Mouse (Mus musculus) myocyte (in vitro differentiated cells): Measurements from ENCODE around the gene Sfxn2. TPM values are rescaled to one million over a fixed set of nuclear protein-coding genes. Genes with fewer than 3 reads are reported as not detected.

ENCODE experiments used
- H3K27me3 ChIP-seq: one replicate; pipeline ENCODE4 v1.6.1; 2011; ENCODE audit not compliant: control insufficient read depth, insufficient read depth, insufficient read length
- H3K36me3 ChIP-seq: one replicate; pipeline ENCODE4 v1.6.1; 2011; ENCODE audit not compliant: control insufficient read depth, insufficient read depth
- H3K4me2 ChIP-seq: one replicate; pipeline ENCODE4 v1.6.1; 2011; ENCODE audit warnings: low read depth, control low read depth
- H3K4me3 ChIP-seq: one replicate; pipeline ENCODE4 v1.5.1; 2011; ENCODE audit warnings: mild to moderate bottlenecking, control low read depth, moderate library complexity
- H3K79me2 ChIP-seq: one replicate; pipeline ENCODE4 v1.6.1; 2011; ENCODE audit not compliant: control insufficient read depth, insufficient read depth
- H3ac ChIP-seq: one replicate; pipeline ENCODE4 v1.6.1; 2011; ENCODE audit not compliant: control insufficient read depth, insufficient read length
- CEBPB ChIP-seq: IDR thresholded peaks from 2 replicates; pipeline ENCODE4 v1.6.1; 2011; ENCODE audit warnings: mild to moderate bottlenecking, moderate library complexity; ENCODE audit not compliant: poor library complexity, insufficient read depth, severe bottlenecking
- E2F4 ChIP-seq: IDR thresholded peaks from one replicate; pipeline ENCODE4 v1.6.1; 2011; ENCODE audit warnings: mild to moderate bottlenecking, control low read depth, moderate library complexity; ENCODE audit not compliant: insufficient read depth
- MAX ChIP-seq: IDR thresholded peaks from one replicate; pipeline ENCODE4 v1.6.1; 2011; ENCODE audit warnings: low read depth, mild to moderate bottlenecking, control low read depth
- MYOD1 ChIP-seq, 3 experiments: IDR thresholded peaks; one replicate each; pipeline ENCODE4 v1.6.1; 2011; ENCODE audit warnings: control low read depth in 2 of 3, low read depth in 2 of 3, mild to moderate bottlenecking in 2 of 3, moderate library complexity in 1 of 3; ENCODE audit not compliant: insufficient read length in 2 of 3, control insufficient read depth in 1 of 3
- MYOG ChIP-seq, 3 experiments: IDR thresholded peaks; one replicate each; pipeline ENCODE4 v1.6.1; 2011; ENCODE audit warnings: control low read depth in 2 of 3, low read depth in 2 of 3, mild to moderate bottlenecking in 2 of 3; ENCODE audit not compliant: insufficient read length in 2 of 3, control insufficient read depth in 1 of 3, insufficient read depth in 1 of 3
- POLR2A ChIP-seq: IDR thresholded peaks from one replicate; pipeline ENCODE4 v1.6.1; 2011; ENCODE audit warnings: low read depth, mild to moderate bottlenecking, control low read depth, moderate library complexity; ENCODE audit not compliant: insufficient read length
- POLR2AphosphoS2 ChIP-seq: IDR thresholded peaks from one replicate; pipeline ENCODE4 v1.6.1; 2011; ENCODE audit warnings: low read depth, control low read depth; ENCODE audit not compliant: insufficient read length
- REST ChIP-seq: IDR thresholded peaks from one replicate; pipeline ENCODE4 v1.6.1; 2011; ENCODE audit warnings: mild to moderate bottlenecking, control low read depth, moderate library complexity; ENCODE audit not compliant: insufficient read depth, insufficient read length
- SRF ChIP-seq: IDR thresholded peaks from one replicate; pipeline ENCODE4 v1.6.1; 2011; ENCODE audit warnings: low read depth; ENCODE audit not compliant: control insufficient read depth, insufficient read length
- TCF12 ChIP-seq: IDR thresholded peaks from one replicate; pipeline ENCODE4 v1.6.1; 2011; ENCODE audit warnings: mild to moderate bottlenecking, control low read depth; ENCODE audit not compliant: poor library complexity, insufficient read depth, severe bottlenecking
- TCF3 ChIP-seq: IDR thresholded peaks from one replicate; pipeline ENCODE4 v1.6.1; 2011; ENCODE audit warnings: low read depth, control low read depth; ENCODE audit not compliant: insufficient read length
- USF1 ChIP-seq: IDR thresholded peaks from one replicate; pipeline ENCODE4 v1.6.1; 2011; ENCODE audit warnings: low read depth, mild to moderate bottlenecking, control low read depth, moderate library complexity
- polyA plus RNA-seq: library from polyadenylated mRNA; unstranded; fragments of >200 nt; fragmentation: generic; extraction: Trizol; gene quantifications from one replicate; pipeline ENCODE4 v1.2.1, GENCODE M21; 2012; ENCODE audit warnings: missing spikeins

The Sfxn2 gene
- polyA plus RNA-seq, 1 experiment = 0.62 TPM

- peaks cover 25% of the 10 kb centered on the region for H3K79me2 ChIP-seq
- H3K36me3 ChIP-seq = peaks cover 5% of the 10 kb centered on the region
- no peaks in the 10 kb centered on the region for H3K27me3 ChIP-seq
- no peak overlapping the region for H3ac ChIP-seq
- no peak overlapping the region for H3K4me3 ChIP-seq
- no peak for TF ChIP-seq MYOD1 (IDR thresholded peaks at IDR 0.05; ENCODE audit: control insufficient read depth in 1 of 3, insufficient read length in 2 of 3, low read depth in 2 of 3)
- H3K4me2 ChIP-seq = peak overlapping the region; percentile 65
Observed at GRCm38 (mm10) chr19:46621236-46622183, 48.3 kb downstream of the Sfxn2 start.

GRCm38 (mm10) chr19:46622659-46623193 lies 49.6 kb downstream of the Sfxn2 start:
- H3K4me3 ChIP-seq = no peak overlapping the region
- H3K79me2 ChIP-seq = peaks cover 21% of the 10 kb centered on the region
- H3K27me3 ChIP-seq = no peaks in the 10 kb centered on the region
- no peak for TF ChIP-seq CEBPB
- no peak for TF ChIP-seq TCF3
- H3K36me3 ChIP-seq = peaks cover 5% of the 10 kb centered on the region
- no peak overlapping the region for H3ac ChIP-seq
- peak overlapping the region; percentile 52 for H3K4me2 ChIP-seq

GRCm38 (mm10) chr19:46623194-46623667 lies 50.1 kb downstream of the Sfxn2 start:
- peak overlapping the region; percentile 4 for H3K4me3 ChIP-seq
- H3K27me3 ChIP-seq = no peaks in the 10 kb centered on the region
- peaks cover 21% of the 10 kb centered on the region for H3K79me2 ChIP-seq
- no peak overlapping the region for H3ac ChIP-seq
- peaks cover 5% of the 10 kb centered on the region for H3K36me3 ChIP-seq
- peak in 1 of 3 experiments; percentile 48 for TF ChIP-seq MYOD1 (IDR thresholded peaks at IDR 0.05; ENCODE audit: control insufficient read depth in 1 of 3, insufficient read length in 2 of 3, low read depth in 2 of 3)
- no peak for TF ChIP-seq SRF
- H3K4me2 ChIP-seq = peak overlapping the region; percentile 52

GRCm38 (mm10) chr19:46623790-46624772 lies 50.9 kb downstream of the Sfxn2 start:
- Histone ChIP-seq H3K27me3 (no peaks in the 10 kb centered on the region), H3K36me3 (peaks cover 5% of the 10 kb centered on the region), H3K4me3 (peak overlapping the region; percentile 4), H3ac (no peak overlapping the region), H3K4me2 (peak overlapping the region; percentile 40), H3K79me2 (peaks cover 21% of the 10 kb centered on the region)
- TF ChIP-seq MYOG (IDR thresholded peaks at IDR 0.05; ENCODE audit: control insufficient read depth in 1 of 3, insufficient read depth in 1 of 3, insufficient read length in 2 of 3, low read depth in 2 of 3) (peak in 1 of 3 experiments; percentile 14), POLR2AphosphoS2 (no peak), MAX (no peak), POLR2A (no peak), TCF3 (no peak), USF1 (no peak), E2F4 (no peak), CEBPB (no peak), MYOD1 (IDR thresholded peaks at IDR 0.05; ENCODE audit: control insufficient read depth in 1 of 3, insufficient read length in 2 of 3, low read depth in 2 of 3) (peak in 1 of 3 experiments; percentile 1), TCF12 (no peak)

- H3ac ChIP-seq = no peak overlapping the region
- no peak overlapping the region for H3K4me2 ChIP-seq
- TF ChIP-seq REST (no peak), CEBPB (no peak), POLR2A (no peak), TCF3 (no peak), MYOG (IDR thresholded peaks at IDR 0.05; ENCODE audit: control insufficient read depth in 1 of 3, insufficient read depth in 1 of 3, insufficient read length in 2 of 3, low read depth in 2 of 3) (no peak), SRF (no peak), E2F4 (no peak), POLR2AphosphoS2 (no peak), TCF12 (no peak), MYOD1 (IDR thresholded peaks at IDR 0.05; ENCODE audit: control insufficient read depth in 1 of 3, insufficient read length in 2 of 3, low read depth in 2 of 3) (no peak), MAX (no peak), USF1 (no peak)
- H3K27me3 ChIP-seq = no peaks in the 10 kb centered on the region
- peaks cover 21% of the 10 kb centered on the region for H3K79me2 ChIP-seq
- H3K36me3 ChIP-seq = peaks cover 5% of the 10 kb centered on the region
- no peak overlapping the region for H3K4me3 ChIP-seq
Observed at GRCm38 (mm10) chr19:46625015-46625414, 51.9 kb downstream of the Sfxn2 start.
